Mouse (Mus musculus): Measurements from ENCODE around the gene Zfp661. TPM values are rescaled to one million over a fixed set of nuclear protein-coding genes. Genes with fewer than 3 reads are reported as not detected.

The Zfp661 gene
- polyA plus RNA-seq, 1 experiment from 2014 or later, result 6.7 TPM

GRCm38 (mm10) chr2:127525004-127525775 lies 61.7 kb downstream of the Zfp661 start:
- H3K27me3 ChIP-seq, result peaks cover 16% of the 10 kb centered on the region; the same call in 1 of the 2 replicates
- peaks cover 20% of the 10 kb centered on the region for H3K4me1 ChIP-seq (replicated peaks)
- H3K4me2 ChIP-seq, result no peak overlapping the region
- WGBS, result 79% methylated on average over 3 of the region's 3 CpGs
- no peak overlapping the region for H3K27ac ChIP-seq
- ATAC-seq (ENCODE audit: insufficient number of reproducible peaks, insufficient read depth, low FRiP score, low TSS enrichment, low read depth), result no peak
- no peaks in the 10 kb centered on the region for H3K9me3 ChIP-seq
- no peak overlapping the region for H3K4me3 ChIP-seq (replicated peaks)
- H3K9ac ChIP-seq (replicated peaks), result no peak overlapping the region
- H3K36me3 ChIP-seq, result no peaks in the 10 kb centered on the region

Other genes with a start within 250 kb of the Zfp661 start
- gene Astl, start 248.5 kb downstream of the Zfp661 start, polyA plus RNA-seq (2016; fragmentation: Nextera tagmentation; extraction: Ambion mirVana), result not detected in 2 replicates
- gene Adra2b, start 223.9 kb downstream of the Zfp661 start, polyA plus RNA-seq (2016; fragmentation: Nextera tagmentation; extraction: Ambion mirVana), result 1.3 and 1.6 TPM in 2 replicates
- gene Gpat2, start 161.9 kb downstream of the Zfp661 start, polyA plus RNA-seq (2016; fragmentation: Nextera tagmentation; extraction: Ambion mirVana), result 0.30 and 0.33 TPM in 2 replicates
- gene Fahd2a, start 142.5 kb downstream of the Zfp661 start, polyA plus RNA-seq (2016; fragmentation: Nextera tagmentation; extraction: Ambion mirVana), result 23.1 and 24.2 TPM in 2 replicates
- gene Kcnip3, start 65.0 kb downstream of the Zfp661 start, polyA plus RNA-seq (2016; fragmentation: Nextera tagmentation; extraction: Ambion mirVana), result 1.0 and 1.4 TPM in 2 replicates
- 1.2 and 1.7 TPM in 2 replicates for gene Prom2, start 45.6 kb downstream of the Zfp661 start, polyA plus RNA-seq (2016; fragmentation: Nextera tagmentation; extraction: Ambion mirVana)
- gene Mrps5, start 128 bp upstream of the Zfp661 start, polyA plus RNA-seq (2016; fragmentation: Nextera tagmentation; extraction: Ambion mirVana), result 153 and 162 TPM in 2 replicates
- 0.16 and 0.45 TPM in 2 replicates for gene Mal, start 69.6 kb upstream of the Zfp661 start, polyA plus RNA-seq (2016; fragmentation: Nextera tagmentation; extraction: Ambion mirVana)
- 1.9 and 2.1 TPM in 2 replicates for gene Mall, start 142.8 kb upstream of the Zfp661 start, polyA plus RNA-seq (2016; fragmentation: Nextera tagmentation; extraction: Ambion mirVana)
- 36.2 and 44.2 TPM in 2 replicates for gene Nphp1, start 201.8 kb upstream of the Zfp661 start, polyA plus RNA-seq (2016; fragmentation: Nextera tagmentation; extraction: Ambion mirVana)
- gene Mtln, start 205.4 kb upstream of the Zfp661 start, polyA plus RNA-seq (2016; fragmentation: Nextera tagmentation; extraction: Ambion mirVana), result 24.1 and 24.2 TPM in 2 replicates
- gene Bub1, start 244.8 kb upstream of the Zfp661 start, polyA plus RNA-seq (2016; fragmentation: Nextera tagmentation; extraction: Ambion mirVana), result 84.3 and 87.0 TPM in 2 replicates